Mouse (Mus musculus) heart, embryonic 16.5 days (tissue): ENCODE data around the gene C1qtnf3. TPM values are rescaled to one million over a fixed set of nuclear protein-coding genes. Genes with fewer than 3 reads are reported as not detected.

Experiments
- ATAC-seq: fragments of 200-750 bp; cut with Nextera tagmentation; replicated peaks from 2 replicates; pipeline ENCODE4 v1.8.0; 2017; ENCODE audit warnings: moderate number of reproducible peaks; ENCODE audit not compliant: insufficient read depth, low FRiP score; ENCODE audit errors: extremely low read depth
- H3K27ac ChIP-seq: fragments of 300-500 bp; sonication (generic); 2 replicates; pipeline ENCODE4 v1.5.1; 2014; ENCODE audit warnings: mild to moderate bottlenecking, low read length, control low read depth, moderate library complexity
- H3K27me3 ChIP-seq: fragments of 300-500 bp; sonication (generic); 2 replicates; pipeline ENCODE4 v1.6.1; 2014; ENCODE audit warnings: low read length, mixed read lengths; ENCODE audit not compliant: control insufficient read depth, insufficient read depth
- H3K36me3 ChIP-seq: fragments of 300-500 bp; sonication (generic); 2 replicates; pipeline ENCODE4 v1.6.1; 2014; ENCODE audit not compliant: control insufficient read depth, insufficient read depth
- H3K4me1 ChIP-seq: fragments of 300-500 bp; sonication (generic); 2 replicates; pipeline ENCODE4 v1.6.1; 2014; ENCODE audit warnings: low read length, mixed read lengths; ENCODE audit not compliant: control insufficient read depth, insufficient read depth
- H3K4me2 ChIP-seq: fragments of 300-500 bp; sonication (generic); 2 replicates; pipeline ENCODE4 v1.6.1; 2014; ENCODE audit warnings: low read depth, mild to moderate bottlenecking, control low read depth, low read length
- H3K4me3 ChIP-seq: fragments of 300-500 bp; sonication (generic); 2 replicates; pipeline ENCODE4 v1.5.1; 2014; ENCODE audit warnings: mild to moderate bottlenecking, control low read depth, low read length
- H3K9ac ChIP-seq: fragments of 300-500 bp; sonication (generic); 2 replicates; pipeline ENCODE4 v1.6.1; 2014; ENCODE audit warnings: low read length, control low read depth
- H3K9me3 ChIP-seq: fragments of 300-500 bp; sonication (generic); replicated peaks from 2 replicates; pipeline ENCODE4 v1.6.1; 2016; ENCODE audit warnings: low read length; ENCODE audit not compliant: control insufficient read depth
- WGBS: fragments of 180-500 bp; shearing (Covaris S2); extraction: QIAGEN DNeasy Blood & Tissue Kit; methylation state at CpG from one replicate; pipeline ENCODE4 v1.1.7; 2014; 5-methylcytosine and 5-hydroxymethylcytosine counted together
- polyA plus RNA-seq: library from polyadenylated mRNA; unstranded; fragments of >200 nt; fragmentation: Nextera tagmentation; extraction: Ambion mirVana; gene quantifications from 2 replicates; pipeline ENCODE4 v1.2.1, GENCODE M21; 2015

The C1qtnf3 gene
- polyA plus RNA-seq, 1 experiment from 2014 or later, result 3.2 TPM

- Histone ChIP-seq H3K4me1 (no peaks in the 10 kb centered on the region), H3K27me3 (no peaks in the 10 kb centered on the region), H3K27ac (no peak within 1 kb of the TSS), H3K9ac (no peak within 1 kb of the TSS), H3K4me3 (peak within 1 kb of the TSS; percentile 11; the same call in 1 of the 2 replicates), H3K36me3 (0 out of 2 replicates have a peak, but pooled peaks cover 2% of the 10 kb centered on the region), H3K9me3 (no peaks in the 10 kb centered on the region), H3K4me2 (peak within 1 kb of the TSS; percentile 43; the same call in 1 of the 2 replicates)
- 44% methylated on average over 7 of the region's 7 CpGs for WGBS
- no peak for ATAC-seq
Measured at GRCm38 (mm10) chr15:11000421-11000820, 48.3 kb downstream of the C1qtnf3 start, which contains the start of gene Slc45a2. Slc45a2 (plus strand) TSS chr15:11000721.

GRCm38 (mm10) chr15:11003791-11004190 lies 51.7 kb downstream of the C1qtnf3 start:
- Histone ChIP-seq H3K4me2 (no peak overlapping the region), H3K4me3 (no peak overlapping the region), H3K9me3 (no peaks in the 10 kb centered on the region), H3K4me1 (no peaks in the 10 kb centered on the region), H3K9ac (no peak overlapping the region), H3K27ac (no peak overlapping the region), H3K27me3 (no peaks in the 10 kb centered on the region), H3K36me3 (no peaks in the 10 kb centered on the region)
- ATAC-seq, result no peak
- 80% methylated on average over 4 of the region's 4 CpGs for whole genome bisulfite sequencing

GRCm38 (mm10) chr15:11004646-11005045 lies 52.5 kb downstream of the C1qtnf3 start:
- WGBS, result 39% methylated on average over 6 of the region's 6 CpGs
- Histone ChIP-seq H3K9ac (no peak overlapping the region), H3K4me2 (no peak overlapping the region), H3K36me3 (no peaks in the 10 kb centered on the region), H3K4me3 (no peak overlapping the region), H3K27me3 (no peaks in the 10 kb centered on the region), H3K27ac (no peak overlapping the region), H3K9me3 (no peaks in the 10 kb centered on the region), H3K4me1 (no peaks in the 10 kb centered on the region)
- no peak for ATAC-seq

GRCm38 (mm10) chr15:11008756-11009155 lies 56.6 kb downstream of the C1qtnf3 start:
- 22% methylated on average over 5 of the region's 5 CpGs for WGBS

GRCm38 (mm10) chr15:11010976-11011548 lies 58.9 kb downstream of the C1qtnf3 start:
- no peak overlapping the region for H3K9ac ChIP-seq
- H3K4me3 ChIP-seq, result no peak overlapping the region
- H3K27me3 ChIP-seq, result no peaks in the 10 kb centered on the region
- no peaks in the 10 kb centered on the region for H3K9me3 ChIP-seq
- no peaks in the 10 kb centered on the region for H3K36me3 ChIP-seq
- ATAC-seq, result no peak
- no peak overlapping the region for H3K27ac ChIP-seq
- 78% methylated on average over 11 of the region's 11 CpGs for WGBS
- no peak overlapping the region for H3K4me2 ChIP-seq
- no peaks in the 10 kb centered on the region for H3K4me1 ChIP-seq

More at GRCm38 (mm10) chr15:11008756-11009155, 56.6 kb downstream of the C1qtnf3 start:
- Histone ChIP-seq H3K4me2 (no peak overlapping the region), H3K9ac (no peak overlapping the region), H3K4me1 (no peaks in the 10 kb centered on the region), H3K36me3 (no peaks in the 10 kb centered on the region), H3K27ac (no peak overlapping the region), H3K4me3 (no peak overlapping the region), H3K27me3 (no peaks in the 10 kb centered on the region), H3K9me3 (no peaks in the 10 kb centered on the region)
- no peak for ATAC-seq

GRCm38 (mm10) chr15:11014931-11015330 lies 62.8 kb downstream of the C1qtnf3 start:
- Histone ChIP-seq H3K9ac (no peak overlapping the region), H3K9me3 (no peaks in the 10 kb centered on the region), H3K36me3 (no peaks in the 10 kb centered on the region), H3K4me3 (no peak overlapping the region), H3K4me1 (no peaks in the 10 kb centered on the region), H3K4me2 (no peak overlapping the region), H3K27me3 (no peaks in the 10 kb centered on the region), H3K27ac (no peak overlapping the region)
- ATAC-seq, result no peak
- WGBS, result 33% methylated on average over 2 of the region's 2 CpGs

- Histone ChIP-seq H3K36me3 (no peaks in the 10 kb centered on the region), H3K27ac (no peak overlapping the region), H3K27me3 (no peaks in the 10 kb centered on the region), H3K9me3 (no peaks in the 10 kb centered on the region), H3K4me3 (no peak overlapping the region), H3K9ac (no peak overlapping the region), H3K4me2 (no peak overlapping the region), H3K4me1 (no peaks in the 10 kb centered on the region)
- 63% methylated on average over 4 of the region's 4 CpGs for WGBS
- no peak for ATAC-seq
Measured at GRCm38 (mm10) chr15:11026801-11027561, 74.8 kb downstream of the C1qtnf3 start.

Other genes with a start within 250 kb of the C1qtnf3 start
- 12.7 and 16.7 TPM in 2 replicates for gene Rai14, start 237.7 kb upstream of the C1qtnf3 start, polyA plus RNA-seq
- gene Amacr, start 29.4 kb downstream of the C1qtnf3 start, polyA plus RNA-seq, result 15.4 and 22.9 TPM in 2 replicates
- 0.05 TPM in 1 of 2 replicates, not detected in the other for gene Slc45a2, start 48.4 kb downstream of the C1qtnf3 start, polyA plus RNA-seq
- gene Rxfp3, start 85.7 kb downstream of the C1qtnf3 start, polyA plus RNA-seq, result 0.05 TPM in 2 replicates
- 1.9 and 2.0 TPM in 2 replicates for gene Adamts12, start 112.5 kb downstream of the C1qtnf3 start, polyA plus RNA-seq